In genomic region chr9:64021319-64021850, GRCm38 (mm10) we compare ENCODE assay signal across 8 mouse cellular contexts. TPM values are rescaled to one million over a fixed set of nuclear protein-coding genes. Genes with fewer than 3 reads are reported as not detected.
DNase-seq lines count a peak whose midpoint lies in the region; ATAC-seq lines count a peak whose summit lies in the region.

No protein-coding gene starts in this region.

- 0% methylated on average over 32 of the region's 32 CpGs for WGBS in kidney, embryonic 15.5 days
- WGBS in hindbrain, embryonic 11.5 days: under 1% methylated on average over 25 of the region's 32 CpGs
- under 1% methylated on average over 32 of the region's 32 CpGs for WGBS in midbrain, embryonic 13.5 days

- no peaks in the 10 kb centered on the region for H3K9me3 ChIP-seq in kidney, embryonic 15.5 days (replicated peaks)
- no peaks in the 10 kb centered on the region for H3K9me3 ChIP-seq in hindbrain, embryonic 11.5 days (ENCODE audit: control insufficient read depth, low read length)
- no peaks in the 10 kb centered on the region for H3K9me3 ChIP-seq in midbrain, embryonic 13.5 days

- DNase-seq in kidney, adult 9 months: no peak
- DNase-seq in R1 (ENCODE audit: low read depth, low spot score): peak; percentile 39
- DNase-seq in hindbrain, embryonic 11.5 days (ENCODE audit: low spot score): no peak
- DNase-seq in ovary, postnatal 14 days (ENCODE audit: low spot score): no peak
- no peak for DNase-seq in adrenal gland, postnatal 14 days

- peak overlapping the region; percentile 93 for H3K4me2 ChIP-seq in kidney, embryonic 15.5 days
- H3K4me2 ChIP-seq in hindbrain, embryonic 11.5 days (replicated peaks; ENCODE audit: low read depth, low read length): peak overlapping the region; percentile 96
- H3K4me2 ChIP-seq in midbrain, embryonic 13.5 days (replicated peaks): peak overlapping the region; percentile 93

- H3K36me3 ChIP-seq in kidney, embryonic 15.5 days: peaks cover under 1% of the 10 kb centered on the region; the same call in 1 of the 2 replicates
- H3K36me3 ChIP-seq in hindbrain, embryonic 11.5 days (ENCODE audit: control insufficient read depth, insufficient read depth, low read length): no peaks in the 10 kb centered on the region
- no peaks in the 10 kb centered on the region for H3K36me3 ChIP-seq in midbrain, embryonic 13.5 days

- peak overlapping the region; percentile 98 for H3K27ac ChIP-seq in kidney, embryonic 15.5 days
- H3K27ac ChIP-seq in hindbrain, embryonic 11.5 days (ENCODE audit: low read depth, low read length): peak overlapping the region; percentile 92
- H3K27ac ChIP-seq in midbrain, embryonic 13.5 days: peak overlapping the region; percentile 84

- peak overlapping the region; percentile 99 for H3K9ac ChIP-seq in kidney, embryonic 15.5 days
- peak overlapping the region; percentile 92 for H3K9ac ChIP-seq in hindbrain, embryonic 11.5 days (ENCODE audit: low read depth, low read length)
- H3K9ac ChIP-seq in midbrain, embryonic 13.5 days (replicated peaks): peak overlapping the region; percentile 77

- H3K4me3 ChIP-seq in kidney, embryonic 15.5 days (replicated peaks): peak overlapping the region; percentile 86
- peak overlapping the region; percentile 79 for H3K4me3 ChIP-seq in hindbrain, embryonic 11.5 days (ENCODE audit: low read depth, low read length)
- H3K4me3 ChIP-seq in midbrain, embryonic 13.5 days (replicated peaks): peak overlapping the region; percentile 50

- ATAC-seq in kidney, embryonic 15.5 days (replicated peaks; ENCODE audit: low FRiP score): no peak
- no peak for ATAC-seq in hindbrain, embryonic 11.5 days (ENCODE audit: low FRiP score)
- no peak for ATAC-seq in midbrain, embryonic 13.5 days
- ATAC-seq in monocyte, adult 5-6 weeks (replicated peaks; ENCODE audit: insufficient number of reproducible peaks, low FRiP score, low TSS enrichment, poor library complexity, severe bottlenecking): no peak

- peaks cover 56% of the 10 kb centered on the region for H3K4me1 ChIP-seq in kidney, embryonic 15.5 days
- peaks cover 11% of the 10 kb centered on the region for H3K4me1 ChIP-seq in hindbrain, embryonic 11.5 days (replicated peaks; ENCODE audit: control insufficient read depth, insufficient read depth, low read length)
- peaks cover 72% of the 10 kb centered on the region for H3K4me1 ChIP-seq in midbrain, embryonic 13.5 days (replicated peaks)

- no peaks in the 10 kb centered on the region for H3K27me3 ChIP-seq in kidney, embryonic 15.5 days
- H3K27me3 ChIP-seq in hindbrain, embryonic 11.5 days (ENCODE audit: control insufficient read depth, insufficient read depth, low read length): no peaks in the 10 kb centered on the region
- peaks cover 46% of the 10 kb centered on the region for H3K27me3 ChIP-seq in midbrain, embryonic 13.5 days

RNA-seq across cellular contexts. Expression of gene Smad6, which starts 0.5 kb away (rescaled TPM):
- polyA plus RNA-seq in kidney, embryonic 15.5 days (2015; fragmentation: Nextera tagmentation; extraction: Ambion mirVana): 10.6 and 12.3 TPM in 2 replicates
- 5.5 and 7.1 TPM in 2 replicates for polyA plus RNA-seq in hindbrain, embryonic 11.5 days (2014; fragmentation: Nextera tagmentation; extraction: Ambion mirVana)
- 1.2 and 2.4 TPM in 2 replicates for polyA plus RNA-seq in midbrain, embryonic 13.5 days (2015; fragmentation: Nextera tagmentation; extraction: Ambion mirVana)
- 0.43 to 2.4 TPM (median 0.86 TPM) in 3 replicates for total RNA-seq in monocyte, adult 5-6 weeks (2017)
- 11.1 and 12.0 TPM in 2 replicates for total RNA-seq in adrenal gland, postnatal 14 days (2021)
